Mouse (Mus musculus): ENCODE data around the gene Nipsnap1.

Nipsnap1 gene

GRCm38 (mm10) chr11:4873755-4874475, at the start of gene Nipsnap1:
Nipsnap1 (plus strand) TSS chr11:4873951.
- DNase-seq (ENCODE audit: low read depth): peak; percentile 90

GRCm38 (mm10) chr11:4826152-4826778, 47.5 kb upstream of the Nipsnap1 start:
- DNase-seq (ENCODE audit: low read depth): peak; percentile 47

GRCm38 (mm10) chr11:4827340-4827739, 46.4 kb upstream of the Nipsnap1 start:
- no peak for DNase-seq (ENCODE audit: low read depth)

DNA sequence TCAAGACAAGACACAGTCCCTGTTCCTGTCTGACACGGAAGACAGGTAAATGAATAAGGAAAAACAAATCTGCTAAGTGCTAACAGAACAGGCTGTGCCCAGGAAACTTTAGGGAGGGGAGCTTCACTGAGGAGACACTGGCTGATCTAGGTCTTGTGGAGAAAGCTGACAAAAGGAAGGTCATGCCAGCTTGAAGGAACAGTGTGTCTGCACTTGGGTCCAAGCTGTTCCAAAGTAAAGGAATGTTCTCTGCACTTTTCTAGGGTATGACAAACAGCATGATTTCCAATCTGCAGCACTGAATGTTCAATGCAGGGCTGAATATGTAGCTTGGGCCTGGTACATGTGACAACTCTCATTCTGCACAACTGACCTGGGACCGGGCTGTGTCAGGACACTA, 45.8 kb upstream of the Nipsnap1 start:
- no peak for DNase-seq (ENCODE audit: low read depth)

GRCm38 (mm10) chr11:4831066-4831465, 42.7 kb upstream of the Nipsnap1 start:
- DNase-seq (ENCODE audit: low read depth): no peak

DNA sequence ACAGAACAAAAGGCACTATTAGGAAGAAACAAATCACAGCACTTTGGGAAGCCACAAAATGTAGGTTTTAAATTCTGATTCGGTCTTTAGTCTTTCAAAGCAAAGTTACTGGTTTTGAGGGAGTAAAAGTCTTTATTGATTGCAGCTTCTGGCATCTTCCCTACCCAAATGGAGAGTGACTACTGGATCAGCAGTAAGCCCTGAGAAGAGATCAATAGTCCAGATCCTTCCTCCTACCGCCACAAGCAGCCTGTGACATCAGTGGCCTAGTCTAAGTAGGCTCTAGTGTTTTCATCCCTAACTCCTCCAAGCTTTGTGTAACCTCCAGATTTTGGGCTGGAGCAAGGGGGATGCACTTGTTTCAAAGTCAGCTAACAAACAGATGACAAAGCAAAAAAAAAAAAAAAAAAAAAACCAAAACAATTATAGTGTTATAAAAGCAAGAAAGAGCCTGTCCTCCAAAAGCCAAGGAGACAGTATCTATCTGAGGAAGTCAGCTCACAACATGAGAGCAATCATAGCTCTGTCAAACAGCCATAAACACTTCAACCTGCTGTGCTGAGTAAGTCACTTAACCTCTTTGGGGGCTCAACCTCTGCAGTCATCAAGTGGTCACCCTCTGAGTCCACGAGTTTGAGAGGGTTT, 40.3 kb upstream of the Nipsnap1 start:
- no peak for DNase-seq (ENCODE audit: low read depth)

DNA sequence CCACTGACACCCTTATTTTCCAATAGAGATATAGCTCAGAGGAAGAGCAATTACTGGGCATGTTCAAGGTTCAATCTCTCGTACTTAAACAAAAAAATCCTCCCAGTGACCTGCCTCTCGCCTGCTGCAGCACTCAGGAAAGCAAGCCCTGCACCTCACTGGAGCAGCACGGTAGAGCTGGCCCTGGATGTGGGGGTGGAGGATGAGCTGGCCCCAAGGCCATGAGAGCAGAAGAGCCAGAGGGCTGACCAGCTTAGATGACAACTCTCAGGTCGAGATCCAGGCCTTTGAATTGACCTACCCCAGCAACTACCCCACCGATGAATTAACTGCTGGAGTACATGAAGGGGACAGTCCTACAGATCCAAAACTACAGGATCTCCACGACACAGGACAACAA, 38.3 kb upstream of the Nipsnap1 start:
- no peak for DNase-seq (ENCODE audit: low read depth)

DNA sequence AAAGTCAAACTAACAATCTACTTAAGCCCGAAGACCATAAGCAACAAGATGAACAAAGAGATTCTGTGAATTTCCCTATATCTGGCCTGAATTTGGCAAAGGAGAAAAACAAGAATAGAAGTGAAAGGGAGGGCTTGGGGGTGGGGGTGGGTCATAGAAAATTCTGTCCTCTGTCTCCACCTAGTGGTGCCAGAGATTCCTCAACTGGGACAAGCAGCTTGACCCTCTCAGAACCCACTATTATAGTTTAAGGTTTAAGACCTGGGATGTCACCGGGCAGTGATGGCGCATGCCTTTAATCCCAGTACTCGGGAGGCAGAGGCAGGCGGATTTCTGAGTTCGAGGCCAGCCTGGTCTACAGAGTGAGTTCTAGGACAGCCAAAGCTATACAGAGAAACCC, 37.0 kb upstream of the Nipsnap1 start:
- DNase-seq (ENCODE audit: low read depth): peak; percentile 87

GRCm38 (mm10) chr11:4837342-4837741, 36.4 kb upstream of the Nipsnap1 start:
- no peak for DNase-seq (ENCODE audit: low read depth)

DNA sequence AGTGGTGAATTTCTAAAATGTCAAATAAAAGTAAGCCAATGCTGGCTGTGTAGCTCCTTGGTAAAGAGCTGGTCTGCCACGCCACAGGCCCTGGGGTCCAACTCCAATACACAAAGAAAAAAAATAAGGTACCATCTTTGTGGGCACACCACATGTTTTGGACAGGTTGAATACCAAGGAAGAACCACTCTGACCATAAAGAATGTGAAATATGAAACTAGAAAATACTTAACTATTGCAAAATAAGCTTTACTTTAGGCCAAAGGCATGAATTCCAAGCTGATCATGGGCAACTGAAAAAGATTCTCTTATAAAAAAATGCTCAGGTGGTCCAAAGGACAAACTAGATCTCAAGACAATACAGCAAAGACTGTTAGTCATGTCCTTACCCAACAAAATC, 35.5 kb upstream of the Nipsnap1 start:
- DNase-seq (ENCODE audit: low read depth): peak; percentile 19

DNA sequence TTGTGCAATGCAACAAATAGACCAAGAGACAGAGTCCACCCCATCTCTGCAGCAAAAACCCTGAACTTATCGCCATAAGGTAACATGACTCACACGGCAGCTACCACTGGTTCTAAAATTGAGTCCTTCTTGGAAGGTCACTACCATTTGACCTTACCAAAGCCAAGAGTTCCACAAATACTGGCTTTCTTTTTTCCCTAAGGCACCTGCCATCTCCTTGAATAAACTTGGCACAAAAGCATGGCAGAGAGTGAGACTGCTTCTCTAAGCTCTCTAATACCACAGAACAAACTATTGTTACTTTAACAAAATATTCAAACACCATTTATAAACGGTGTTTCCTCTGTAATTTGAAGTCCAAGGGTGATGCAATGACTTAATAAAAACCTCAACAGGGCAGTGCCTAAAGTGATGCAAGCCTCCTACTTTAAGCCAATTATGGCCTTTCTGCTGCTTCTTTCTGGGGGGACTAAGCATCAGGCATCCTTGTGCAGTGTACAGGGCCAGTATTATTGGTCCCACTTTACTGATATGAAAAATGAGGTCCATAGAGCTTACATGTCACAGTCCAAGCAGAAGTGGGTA, 32.7 kb upstream of the Nipsnap1 start:
- DNase-seq (ENCODE audit: low read depth): peak; percentile 25

DNA sequence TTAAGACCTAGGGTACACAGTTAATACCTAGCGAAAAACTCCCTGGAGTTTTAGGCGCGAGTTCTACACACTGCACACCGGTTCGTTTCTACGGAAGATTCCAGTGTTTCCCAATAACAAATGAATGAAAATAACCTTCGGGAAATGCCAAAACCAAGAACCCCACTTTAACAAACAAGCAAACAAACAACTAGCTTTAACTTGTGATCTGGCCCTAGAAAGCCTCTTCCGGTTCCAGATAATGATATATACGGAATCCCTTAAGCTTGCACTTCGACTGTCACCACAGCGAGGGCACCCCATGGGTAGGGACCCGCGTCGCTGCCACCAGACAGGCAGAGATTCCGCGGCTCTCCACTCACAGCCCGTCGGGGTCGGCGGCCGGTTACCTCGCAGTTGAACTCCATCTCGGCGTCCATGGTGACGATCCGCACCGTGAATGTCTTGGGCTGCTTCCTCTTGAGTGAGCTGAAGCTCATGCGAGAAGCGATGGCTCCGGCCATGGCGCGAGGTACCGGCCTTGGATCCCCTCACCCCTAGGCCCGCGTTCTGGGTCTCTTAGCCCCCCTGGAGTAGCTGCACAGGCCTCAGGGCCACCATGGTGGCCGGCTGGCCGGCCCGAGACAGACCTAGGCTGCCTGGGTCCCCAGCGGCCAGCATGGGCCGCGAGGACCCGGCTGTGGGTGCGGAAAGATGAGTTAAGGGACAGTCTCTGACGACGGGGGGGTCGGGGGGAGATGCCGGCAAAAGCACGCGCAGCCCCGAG, 25.1 kb upstream of the Nipsnap1 start:
- peak; percentile 55 for DNase-seq (ENCODE audit: low read depth)

DNA sequence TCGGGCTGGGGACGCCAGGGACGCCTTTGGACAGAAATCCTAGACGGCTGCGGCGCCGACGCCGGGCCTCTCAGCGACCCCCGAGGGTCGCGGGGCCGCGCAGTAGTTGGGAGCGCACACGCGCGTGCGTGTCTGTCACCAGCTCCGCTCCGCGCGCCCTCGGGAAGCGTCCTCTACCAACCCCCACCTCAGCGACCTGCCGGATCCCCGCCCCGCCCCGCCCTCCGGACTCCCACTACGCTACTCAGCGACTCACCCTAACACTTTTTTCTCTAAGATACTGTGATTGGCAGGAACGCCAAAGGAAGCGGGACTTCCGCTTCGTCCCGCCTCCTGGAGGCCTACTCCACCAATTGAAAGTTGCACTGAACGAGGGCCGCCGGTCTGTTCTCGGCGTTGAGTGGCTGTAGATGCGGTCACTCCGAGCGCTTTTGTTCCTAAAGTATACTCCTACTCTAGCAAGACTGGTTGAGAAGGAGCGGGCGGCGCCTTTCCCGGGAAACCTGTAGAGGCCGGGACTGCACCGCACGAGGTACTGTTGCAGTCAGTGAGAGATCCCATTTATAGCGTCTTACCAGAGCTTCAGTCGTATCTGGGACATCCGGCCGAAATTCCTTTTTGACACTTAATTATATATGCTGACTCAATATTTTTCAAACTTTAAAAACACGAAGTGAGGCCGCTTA, 24.4 kb upstream of the Nipsnap1 start, which contains the start of gene Nf2:
Nf2 (minus strand) TSS at position 279 of the 686 bp plus-strand sequence.
- DNase-seq (ENCODE audit: low read depth): peak; percentile 99

DNA sequence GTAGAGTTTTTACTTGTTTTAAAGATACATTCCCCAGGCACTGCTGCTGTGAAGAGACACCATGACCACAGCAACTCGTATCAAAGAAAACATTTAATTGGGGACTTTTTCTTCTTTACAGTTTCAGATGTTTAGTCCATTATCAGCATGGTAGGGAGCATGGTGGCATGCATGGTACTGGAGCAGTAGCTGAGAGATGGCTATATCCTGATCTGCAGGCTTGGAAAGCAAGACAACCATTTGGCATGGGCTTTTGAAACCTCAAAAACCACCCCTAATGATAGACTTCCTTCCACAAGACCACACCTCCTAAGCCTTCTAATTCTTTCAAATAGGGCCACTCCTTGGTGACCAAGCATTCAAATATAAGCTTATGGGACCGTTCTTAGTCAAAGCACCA, 23.3 kb upstream of the Nipsnap1 start:
- no peak for DNase-seq (ENCODE audit: low read depth)

- DNase-seq (ENCODE audit: low read depth): no peak
Observed at GRCm38 (mm10) chr11:4853021-4853420, 20.7 kb upstream of the Nipsnap1 start.

DNA sequence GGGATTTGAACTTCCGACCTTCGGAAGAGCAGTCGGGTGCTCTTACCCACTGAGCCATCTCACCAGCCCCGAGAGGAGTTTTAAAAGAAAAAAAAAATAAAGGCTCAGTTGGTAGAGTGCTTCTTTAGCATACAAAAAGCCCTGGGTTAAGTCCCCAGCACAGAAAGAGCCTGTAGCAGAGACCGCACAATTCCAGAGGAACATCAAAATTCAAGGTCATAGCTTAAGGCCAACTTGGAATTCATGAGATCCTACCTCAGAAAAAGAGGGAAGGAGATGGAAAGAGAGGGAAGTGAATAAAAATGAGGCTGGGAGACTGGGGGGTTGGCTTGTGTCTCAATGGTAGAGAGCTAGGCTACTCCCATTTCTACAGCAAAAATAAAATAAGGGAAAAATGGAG, 19.6 kb upstream of the Nipsnap1 start:
- no peak for DNase-seq (ENCODE audit: low read depth)

DNA sequence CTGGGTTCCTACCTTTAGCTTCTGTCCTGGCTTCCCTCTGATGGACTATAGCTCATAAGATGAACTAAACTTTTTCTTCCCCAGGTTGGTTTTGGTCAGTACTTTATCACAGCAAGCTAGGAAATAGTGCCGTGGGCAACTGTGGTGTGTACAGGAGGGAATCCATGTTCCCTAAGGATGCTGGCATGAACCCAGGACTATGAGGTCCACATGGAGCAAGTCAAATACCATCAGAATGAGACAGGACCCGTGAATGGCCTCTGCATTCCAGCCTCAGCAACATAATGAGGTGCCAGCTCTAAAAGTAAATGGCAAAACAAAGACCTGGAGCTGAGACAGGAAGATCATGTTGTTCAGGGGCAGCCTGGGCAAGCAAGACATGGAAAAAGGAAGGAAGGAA, 15.3 kb upstream of the Nipsnap1 start:
- peak; percentile 76 for DNase-seq (ENCODE audit: low read depth)

DNA sequence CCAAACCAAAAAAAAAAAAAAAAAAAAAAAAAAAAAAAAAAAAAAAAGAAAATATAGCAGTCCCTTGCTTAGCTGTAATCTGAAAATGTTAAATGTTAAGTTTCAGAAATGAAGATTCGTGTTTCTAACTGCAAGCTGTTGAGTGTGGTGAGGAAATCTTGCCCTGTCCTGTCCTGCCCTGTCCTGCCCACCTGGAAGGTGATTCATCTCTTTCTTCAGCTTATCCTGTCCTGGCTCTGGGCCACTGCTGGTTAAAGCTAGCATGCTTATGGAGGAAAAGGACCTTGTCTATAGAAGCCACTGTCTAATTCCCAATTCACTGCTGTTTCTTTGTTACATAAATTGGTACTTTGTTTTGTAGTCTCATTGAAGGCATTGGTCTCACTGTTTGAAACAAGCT, 12.8 kb upstream of the Nipsnap1 start:
- DNase-seq (ENCODE audit: low read depth): no peak

- DNase-seq (ENCODE audit: low read depth): peak; percentile 34
Observed at GRCm38 (mm10) chr11:4861816-4862604, 11.7 kb upstream of the Nipsnap1 start.

- no peak for DNase-seq (ENCODE audit: low read depth)
Observed at GRCm38 (mm10) chr11:4862730-4863129, 11.0 kb upstream of the Nipsnap1 start.

Measured in NIH3T3 (cell line).